Comparison of ENCODE assay signal across 8 mouse cellular contexts in genomic region chr19:45301432-45301732, GRCm38 (mm10).
A peak's percentile ranks its signal among the peaks of the same experiment; 100 is the strongest.
DNase-seq lines count a peak whose midpoint lies in the region; ATAC-seq and TF ChIP-seq lines count a peak whose summit lies in the region.

No protein-coding gene starts in this region.

- H3K27ac ChIP-seq in neural tube, embryonic 11.5 days (ENCODE audit: low read depth, low read length) = peak overlapping the region; percentile 91
- H3K27ac ChIP-seq in limb, embryonic 10.5 days = peak overlapping the region; percentile 81
- no peak overlapping the region for H3K27ac ChIP-seq in small intestine, adult 2 months (ENCODE audit: insufficient read depth, low read depth, low read length)

- no peaks in the 10 kb centered on the region for H3K36me3 ChIP-seq in neural tube, embryonic 11.5 days (ENCODE audit: control insufficient read depth, insufficient read depth, low read length)
- no peaks in the 10 kb centered on the region for H3K36me3 ChIP-seq in limb, embryonic 10.5 days
- no peaks in the 10 kb centered on the region for H3K36me3 ChIP-seq in small intestine, adult 2 months (ENCODE audit: control insufficient read depth, insufficient read depth, low read length)

- H3K4me3 ChIP-seq in neural tube, embryonic 11.5 days (ENCODE audit: low read depth, low read length) = peak overlapping the region; percentile 49
- H3K4me3 ChIP-seq in limb, embryonic 10.5 days = peak overlapping the region; percentile 71
- H3K4me3 ChIP-seq in small intestine, adult 2 months (ENCODE audit: low read depth, low read length) = peak overlapping the region; percentile 47

- ATAC-seq in neural tube, embryonic 11.5 days (ENCODE audit: insufficient read depth, low FRiP score, low TSS enrichment) = no peak
- ATAC-seq in erythroid progenitor cell, adult 5-6 weeks (replicated peaks; ENCODE audit: low FRiP score, poor library complexity, severe bottlenecking) = no peak

- peaks cover 7% of the 10 kb centered on the region for H3K4me1 ChIP-seq in neural tube, embryonic 11.5 days (ENCODE audit: control insufficient read depth, insufficient read depth, low read length)
- H3K4me1 ChIP-seq in limb, embryonic 10.5 days = peaks cover 33% of the 10 kb centered on the region
- 0 out of 2 replicates have a peak, but pooled peaks cover 5% of the 10 kb centered on the region for H3K4me1 ChIP-seq in small intestine, adult 2 months (ENCODE audit: control insufficient read depth, insufficient read depth, insufficient read length, low read length)

- H3K27me3 ChIP-seq in neural tube, embryonic 11.5 days (ENCODE audit: control insufficient read depth, insufficient read depth, low read length) = peaks cover 48% of the 10 kb centered on the region
- H3K27me3 ChIP-seq in limb, embryonic 10.5 days (ENCODE audit: low read depth, poor library complexity, severe bottlenecking) = peaks cover 100% of the 10 kb centered on the region
- peaks cover 45% of the 10 kb centered on the region for H3K27me3 ChIP-seq in small intestine, adult 2 months (ENCODE audit: control insufficient read depth, insufficient read depth, low read length)

- peak overlapping the region; percentile 97 for H3K4me2 ChIP-seq in neural tube, embryonic 11.5 days (ENCODE audit: low read depth)

- no peak for TF ChIP-seq POLR2A in small intestine, adult 2 months (IDR thresholded peaks at IDR 0.05; ENCODE audit: low read depth, low read length)

- H3K9me3 ChIP-seq in neural tube, embryonic 11.5 days (ENCODE audit: control insufficient read depth, low read length) = no peaks in the 10 kb centered on the region
- no peaks in the 10 kb centered on the region for H3K9me3 ChIP-seq in limb, embryonic 10.5 days (replicated peaks)

- peak overlapping the region; percentile 59 for H3K9ac ChIP-seq in neural tube, embryonic 11.5 days (ENCODE audit: low read length)

- 1% methylated on average over 15 of the region's 16 CpGs for WGBS in neural tube, embryonic 11.5 days
- WGBS in limb, embryonic 10.5 days = 4% methylated on average over 16 of the region's 16 CpGs
- WGBS in small intestine, adult 2 months = 3% methylated on average over 16 of the region's 16 CpGs

- peak; percentile 37 for DNase-seq in embryo, embryonic 9.5 days (ENCODE audit: extremely low spot score)
- DNase-seq in embryo, embryonic 11 days = no peak
- no peak for DNase-seq in neural tube, embryonic 11.5 days (ENCODE audit: low spot score)
- DNase-seq in neural tube, embryonic 10.5 days (ENCODE audit: extremely low spot score, low spot score) = no peak
- no peak for DNase-seq in limb, embryonic 10.5 days (ENCODE audit: low spot score)
- no peak for DNase-seq in adrenal gland, postnatal 4 days (ENCODE audit: low spot score in 2 of 2)

- TF ChIP-seq CTCF in small intestine, adult 2 months (IDR thresholded peaks at IDR 0.05; ENCODE audit: extremely low read depth, insufficient read length, insufficient replicate concordance, low read depth, low read length) = no peak
